Mouse (Mus musculus) urinary bladder, postnatal 0 days (tissue): ENCODE measurements around the gene Paxbp1. TPM values are rescaled to one million over a fixed set of nuclear protein-coding genes. Genes with fewer than 3 reads are reported as not detected.

ENCODE experiments used
- polyA plus RNA-seq: library from polyadenylated mRNA; unstranded; fragments of >200 nt; fragmentation: Nextera tagmentation; extraction: Ambion mirVana; gene quantifications from 2 replicates; pipeline ENCODE4 v1.2.1, GENCODE M21; 2015

Gene Paxbp1
- polyA plus RNA-seq: 13.5 and 16.0 TPM in 2 replicates

DNA sequence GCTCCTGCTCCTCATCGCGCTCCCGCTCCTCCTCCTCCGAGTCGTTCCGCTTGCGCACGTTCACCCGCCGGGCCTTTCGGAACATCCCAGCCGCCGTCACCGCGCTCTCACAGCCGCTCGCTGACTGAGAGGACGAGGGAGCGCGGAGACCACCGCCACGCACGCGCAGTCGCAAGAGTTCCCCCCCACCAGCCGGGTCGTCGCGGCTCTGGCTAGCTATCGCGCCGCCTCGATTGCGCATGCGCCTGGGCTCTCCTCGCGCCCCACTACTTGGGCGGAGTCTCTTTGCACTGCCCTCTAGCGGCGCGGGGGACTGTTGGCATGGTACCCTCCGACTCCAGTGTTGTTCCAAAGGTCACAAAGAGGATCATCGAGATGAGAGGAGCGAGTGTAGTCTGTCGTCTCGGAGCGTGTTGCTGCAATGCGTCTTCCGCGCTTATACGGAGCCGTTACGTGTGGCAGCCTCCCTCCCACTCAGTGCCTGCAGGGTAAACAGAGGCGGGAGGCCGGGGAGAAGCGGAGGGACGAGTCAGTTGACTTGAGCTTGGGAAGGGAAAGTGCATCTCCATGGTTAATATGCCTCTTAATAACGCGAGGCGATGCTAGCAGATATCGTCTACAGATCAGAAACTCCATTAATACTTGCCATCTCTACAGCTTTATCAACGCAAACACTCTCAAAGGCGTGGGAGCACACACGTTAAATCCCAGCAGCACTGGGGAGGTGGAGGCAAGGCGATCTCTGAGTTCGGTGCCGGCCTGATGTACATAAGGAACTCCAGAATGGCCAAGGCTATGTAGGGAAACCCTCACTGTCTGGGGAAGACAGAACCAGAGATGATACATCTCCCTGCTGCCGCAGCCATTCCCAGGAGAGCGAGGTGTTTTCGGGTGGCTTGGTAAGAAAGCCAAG, at the start of gene Paxbp1:
TSS of gene Paxbp1 (minus strand) at position 274 of the 913 bp plus-strand sequence.

DNA sequence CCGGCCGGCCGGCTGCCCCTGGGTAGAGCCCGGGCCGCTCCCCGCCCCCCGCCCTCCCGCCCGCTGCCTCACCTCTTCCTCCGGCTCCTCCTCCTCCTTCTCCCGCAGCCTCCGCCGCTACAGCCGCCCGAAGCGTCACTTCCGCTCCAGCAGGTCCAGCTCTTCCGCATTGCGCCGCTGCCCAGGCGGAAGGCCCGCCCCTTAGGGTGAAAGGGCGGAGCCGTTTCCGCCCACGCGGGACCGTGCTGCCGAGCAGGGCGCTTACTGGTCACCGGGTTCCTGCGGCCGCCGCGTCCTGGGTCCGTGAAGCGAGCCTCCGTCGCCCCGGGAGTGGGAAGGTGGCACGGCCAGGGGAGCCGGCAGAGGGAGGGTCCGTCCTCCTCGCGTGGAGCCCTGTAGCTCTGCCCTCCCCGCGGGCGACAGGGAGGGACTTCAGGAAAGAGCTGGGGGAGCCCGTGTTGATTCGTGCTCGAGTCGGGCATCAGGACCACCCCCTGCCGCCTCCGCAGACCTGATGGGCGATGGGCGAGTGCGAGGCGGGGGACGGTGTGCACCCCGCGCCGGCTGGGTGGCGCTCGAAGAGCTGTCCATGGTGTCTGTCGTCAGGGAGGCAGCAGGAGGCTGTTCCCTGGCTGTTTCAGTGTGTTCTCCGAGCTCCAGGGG, 33.2 kb downstream of the Paxbp1 start, which contains the start of gene Synj1:
TSS of gene Synj1 (minus strand) at position 288 of the 663 bp plus-strand sequence.

Other genes with a start within 250 kb of the Paxbp1 start
- gene Urb1, start 234.1 kb downstream of the Paxbp1 start, polyA plus RNA-seq: 2.6 and 3.9 TPM in 2 replicates
- 7.0 and 7.3 TPM in 2 replicates for gene Eva1c, start 217.8 kb downstream of the Paxbp1 start, polyA plus RNA-seq
- gene Cfap298, start 109.4 kb downstream of the Paxbp1 start, polyA plus RNA-seq: 22.3 and 24.0 TPM in 2 replicates
- gene Synj1, start 33.2 kb downstream of the Paxbp1 start, polyA plus RNA-seq: 8.0 and 8.3 TPM in 2 replicates
- 0.25 and 0.31 TPM in 2 replicates for gene 4932438H23Rik, start 50.6 kb upstream of the Paxbp1 start, polyA plus RNA-seq
- gene Olig2, start 180.9 kb upstream of the Paxbp1 start, polyA plus RNA-seq: not detected in 2 replicates
- not detected in 2 replicates for gene Olig1, start 225.2 kb upstream of the Paxbp1 start, polyA plus RNA-seq